Mouse (Mus musculus): Measurements from ENCODE around the gene Rfpl4b. TPM values are rescaled to one million over a fixed set of nuclear protein-coding genes. Genes with fewer than 3 reads are reported as not detected.

Gene Rfpl4b
- not detected for total RNA-seq (2023)

GRCm38 (mm10) chr10:38821679-38822078 lies at the start of gene Rfpl4b:
TSS of gene Rfpl4b (minus strand) at chr10:38821779.

Other genes with a start within 250 kb of the Rfpl4b start
- under 1 TPM; 0.62 to 0.82 TPM for gene Lama4, start 143.7 kb upstream of the Rfpl4b start, total RNA-seq (2023)